Mouse (Mus musculus): ENCODE measurements around the gene Mob4. TPM values are rescaled to one million over a fixed set of nuclear protein-coding genes. Genes with fewer than 3 reads are reported as not detected.

The Mob4 gene
- total RNA-seq, 2 experiments from 2014 or later = 38.5 to 39.9 TPM

GRCm38 (mm10) chr1:55129716-55130115 lies 1.3 kb upstream of the Mob4 start:
- intact Hi-C loops (cut with DNase I; ENCODE audit: low total_unique reads) = loop anchor here (5.0 kb wide), 1 partner anchor 37 kb away; no protein-coding TSS in a partner anchor

GRCm38 (mm10) chr1:55130190-55130916 lies 678 bp upstream of the Mob4 start:
- intact Hi-C loops (cut with DNase I; ENCODE audit: low total_unique reads) = no loop called here

More at GRCm38 (mm10) chr1:55129716-55130115, 1.3 kb upstream of the Mob4 start:
- DNase-seq = no peak

GRCm38 (mm10) chr1:55131424-55132014 lies 488 bp downstream of the Mob4 start:
- intact Hi-C loops (cut with DNase I; ENCODE audit: low total_unique reads) = no loop called here
- DNase-seq = no peak

More at GRCm38 (mm10) chr1:55130190-55130916, 678 bp upstream of the Mob4 start:
- no peak for DNase-seq

GRCm38 (mm10) chr1:55132308-55132707 lies 1.3 kb downstream of the Mob4 start:
- intact Hi-C loops (cut with DNase I; ENCODE audit: low total_unique reads) = no loop called here
- no peak for DNase-seq

GRCm38 (mm10) chr1:55133173-55133572 lies 2.1 kb downstream of the Mob4 start:
- DNase-seq = no peak
- intact Hi-C loops (cut with DNase I; ENCODE audit: low total_unique reads) = no loop called here

GRCm38 (mm10) chr1:55134301-55134700 lies 3.3 kb downstream of the Mob4 start:
- intact Hi-C loops (cut with DNase I; ENCODE audit: low total_unique reads) = no loop called here
- DNase-seq = no peak

GRCm38 (mm10) chr1:55135846-55136245 lies 4.8 kb downstream of the Mob4 start:
- intact Hi-C loops (cut with DNase I; ENCODE audit: low total_unique reads) = no loop called here
- DNase-seq = no peak

- DNase-seq = no peak
These were observed 13.3 kb downstream of the Mob4 start for GRCm38 (mm10) chr1:55144338-55144737.

GRCm38 (mm10) chr1:55145556-55145955 lies 14.5 kb downstream of the Mob4 start:
- no peak for DNase-seq
- intact Hi-C loops (cut with DNase I; ENCODE audit: low total_unique reads) = no loop called here

More at GRCm38 (mm10) chr1:55144338-55144737, 13.3 kb downstream of the Mob4 start:
- intact Hi-C loops (cut with DNase I; ENCODE audit: low total_unique reads) = no loop called here

GRCm38 (mm10) chr1:55157329-55157728 lies 26.3 kb downstream of the Mob4 start:
- intact Hi-C loops (cut with DNase I; ENCODE audit: low total_unique reads) = no loop called here
- no peak for DNase-seq

- no peak for DNase-seq
- intact Hi-C loops (cut with DNase I; ENCODE audit: low total_unique reads) = no loop called here
These were observed 27.2 kb downstream of the Mob4 start for GRCm38 (mm10) chr1:55158211-55158610.

GRCm38 (mm10) chr1:55158821-55159220 lies 27.8 kb downstream of the Mob4 start:
- no peak for DNase-seq
- intact Hi-C loops (cut with DNase I; ENCODE audit: low total_unique reads) = no loop called here

GRCm38 (mm10) chr1:55160218-55160617 lies 29.2 kb downstream of the Mob4 start:
- intact Hi-C loops (cut with DNase I; ENCODE audit: low total_unique reads) = no loop called here
- no peak for DNase-seq

- intact Hi-C loops (cut with DNase I; ENCODE audit: low total_unique reads) = no loop called here
- no peak for DNase-seq
These were observed 30.0 kb downstream of the Mob4 start for GRCm38 (mm10) chr1:55160831-55161638.

- intact Hi-C loops (cut with DNase I; ENCODE audit: low total_unique reads) = no loop called here
- no peak for DNase-seq
These were observed 30.9 kb downstream of the Mob4 start for GRCm38 (mm10) chr1:55161895-55162294.

GRCm38 (mm10) chr1:55162781-55163180 lies 31.8 kb downstream of the Mob4 start:
- no peak for DNase-seq
- intact Hi-C loops (cut with DNase I; ENCODE audit: low total_unique reads) = no loop called here

GRCm38 (mm10) chr1:55164005-55164404 lies 33.0 kb downstream of the Mob4 start:
- intact Hi-C loops (cut with DNase I; ENCODE audit: low total_unique reads) = no loop called here
- no peak for DNase-seq

GRCm38 (mm10) chr1:55167560-55167959 lies 36.5 kb downstream of the Mob4 start:
- intact Hi-C loops (cut with DNase I; ENCODE audit: low total_unique reads) = no loop called here
- DNase-seq = no peak

- DNase-seq = no peak
- intact Hi-C loops (cut with DNase I; ENCODE audit: low total_unique reads) = no loop called here
These were observed 37.6 kb downstream of the Mob4 start for GRCm38 (mm10) chr1:55168591-55168990.

Data from gastrocnemius, postnatal 14 days (tissue).